Mouse (Mus musculus): ENCODE data around the gene Paqr7.

- TF ChIP-seq POLR2A (IDR thresholded peaks at IDR 0.05; ENCODE audit: borderline replicate concordance, extremely low read depth, low read depth, low read length) (no peak), CTCF (IDR thresholded peaks at IDR 0.05; ENCODE audit: insufficient read depth, low read length) (no peak)
Measured at GRCm38 (mm10) chr4:134471469-134471868, 25.0 kb upstream of the Paqr7 start.

Data from lung, adult 2 months (tissue).